Mouse (Mus musculus) embryonic fibroblast, embryonic 13.5 days (primary cell): ENCODE data around the gene Psmb10. TPM values are rescaled to one million over a fixed set of nuclear protein-coding genes. Genes with fewer than 3 reads are reported as not detected.
"Not testable (repeated sequence)": the region's sequence is repeated elsewhere in the genome, so short reads cannot be mapped to it uniquely, and the experiment has no call there.

Experiments
- H3K27ac ChIP-seq: 2 replicates; pipeline ENCODE4 v1.5.1; 2012; ENCODE audit warnings: low read length, control low read depth, inconsistent platforms; ENCODE audit not compliant: insufficient read depth
- H3K4me1 ChIP-seq: 2 replicates; pipeline ENCODE4 v1.6.1; 2011; ENCODE audit warnings: low read length; ENCODE audit not compliant: control insufficient read depth, insufficient read depth
- H3K4me3 ChIP-seq: 2 replicates; pipeline ENCODE4 v1.5.1; 2011; ENCODE audit warnings: mild to moderate bottlenecking, control low read depth, low read length; ENCODE audit not compliant: insufficient read depth
- CTCF ChIP-seq: IDR thresholded peaks from 2 replicates; pipeline ENCODE4 v1.5.1; 2011; ENCODE audit warnings: mild to moderate bottlenecking, control low read depth, low read length, moderate library complexity, borderline replicate concordance; ENCODE audit not compliant: insufficient read depth
- POLR2A ChIP-seq: IDR thresholded peaks from 2 replicates; pipeline ENCODE4 v1.6.1; 2011; ENCODE audit warnings: low read depth, mild to moderate bottlenecking, control low read depth, low read length, moderate library complexity
- polyA plus RNA-seq: library from polyadenylated mRNA; stranded (reverse); fragments of >200 nt; gene quantifications from 2 replicates; pipeline ENCODE4 v1.2.4, GENCODE M21; 2011; ENCODE audit warnings: low read depth; ENCODE audit not compliant: missing spikeins, insufficient read length

Psmb10 gene
- 27.1 and 30.5 TPM in 2 replicates for polyA plus RNA-seq

- Histone ChIP-seq H3K4me3 (peak within 1 kb of the TSS; percentile 64), H3K4me1 (no peaks in the 10 kb centered on the region), H3K27ac (peak within 1 kb of the TSS; percentile 80)
- TF ChIP-seq CTCF: no peak
- TF ChIP-seq POLR2A: no peak
Measured at GRCm38 (mm10) chr8:105938306-105938669, at the start of gene Psmb10. Psmb10 (minus strand) TSS chr8:105938444.

DNA sequence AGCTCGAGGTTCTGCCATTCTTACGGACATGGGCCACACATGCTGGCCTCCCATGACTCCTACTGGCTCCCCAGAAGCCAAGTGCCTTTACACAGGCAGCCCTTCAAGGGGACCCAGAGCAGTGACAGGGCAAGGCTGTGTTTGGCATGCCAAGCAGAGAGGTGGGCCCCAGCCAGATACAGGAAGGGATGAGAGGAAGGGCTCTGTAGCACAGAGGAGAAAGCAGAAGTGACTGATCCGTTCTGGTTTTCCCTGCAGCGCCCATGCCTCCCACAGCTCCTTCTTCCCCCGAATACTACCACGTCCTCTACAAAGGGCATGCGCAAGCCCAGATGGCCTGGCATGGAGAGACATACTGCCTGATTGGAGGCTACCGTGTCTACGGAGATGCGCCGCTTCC lies 45.2 kb upstream of the Psmb10 start:
- not testable (repeated sequence) for H3K27ac ChIP-seq, H3K4me1 ChIP-seq, H3K4me3 ChIP-seq

- no peak overlapping the region for H3K4me3 ChIP-seq
- TF ChIP-seq CTCF (no peak), POLR2A (no peak)
- no peak overlapping the region for H3K27ac ChIP-seq
- H3K4me1 ChIP-seq: no peaks in the 10 kb centered on the region
Measured at GRCm38 (mm10) chr8:105981146-105981545, 42.9 kb upstream of the Psmb10 start.

DNA sequence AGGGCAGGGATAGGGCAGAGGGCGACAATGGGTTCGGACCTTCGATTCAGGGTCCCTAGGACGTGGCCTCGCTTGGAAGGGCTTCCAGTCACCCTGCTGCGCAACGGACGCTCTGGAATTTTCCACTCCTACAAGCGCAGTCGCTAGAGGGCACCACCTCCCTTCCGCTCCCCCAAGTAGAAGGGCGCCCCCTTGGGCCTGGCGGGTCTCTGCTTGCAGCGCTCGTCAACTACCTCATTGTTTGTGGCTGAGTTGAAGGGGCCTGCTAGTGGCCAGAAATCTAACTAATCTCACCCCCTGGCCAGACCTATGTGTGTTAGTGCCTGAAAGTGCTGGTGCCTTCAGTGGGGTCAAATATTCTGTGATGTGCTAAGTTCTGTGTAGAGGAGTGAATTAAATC lies 41.1 kb upstream of the Psmb10 start, which contains the start of gene Dpep3:
Gene Dpep3, minus strand, starts transcription at position 105 of the 400 bp plus-strand sequence.
- Histone ChIP-seq H3K4me1 (no peaks in the 10 kb centered on the region), H3K4me3 (no peak within 1 kb of the TSS), H3K27ac (no peak within 1 kb of the TSS)
- TF ChIP-seq CTCF (no peak), POLR2A (no peak)

DNA sequence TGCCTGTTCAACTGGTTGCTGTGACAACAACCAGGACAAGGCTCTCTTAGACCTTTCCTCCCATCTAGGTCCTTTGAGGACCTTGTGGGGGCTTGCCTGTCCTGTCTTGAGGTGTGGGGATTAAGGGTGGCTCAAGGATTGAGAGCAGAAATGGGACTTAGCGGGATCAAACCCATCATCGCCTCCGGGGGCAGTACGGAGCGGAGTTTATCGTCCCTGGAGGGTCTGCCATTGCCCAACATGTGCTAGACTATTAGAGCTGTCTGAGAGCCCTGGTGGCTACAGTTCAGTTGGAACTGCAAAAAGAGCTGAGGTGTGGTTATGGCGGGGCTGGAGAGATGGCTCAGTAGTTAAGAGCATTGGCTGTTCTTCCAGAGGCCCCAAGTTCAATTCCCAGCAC lies 37.1 kb upstream of the Psmb10 start:
- no peak overlapping the region for H3K27ac ChIP-seq
- H3K4me1 ChIP-seq: no peaks in the 10 kb centered on the region
- TF ChIP-seq POLR2A: no peak
- TF ChIP-seq CTCF: no peak
- no peak overlapping the region for H3K4me3 ChIP-seq

- TF ChIP-seq CTCF: no peak
- TF ChIP-seq POLR2A: no peak
- H3K27ac ChIP-seq: no peak overlapping the region
Measured at GRCm38 (mm10) chr8:105971019-105971720, 32.9 kb upstream of the Psmb10 start.

GRCm38 (mm10) chr8:105969367-105969766 lies 31.1 kb upstream of the Psmb10 start:
- no peak overlapping the region for H3K27ac ChIP-seq
- H3K4me1 ChIP-seq: no peaks in the 10 kb centered on the region; the same call in 1 of the 2 replicates
- TF ChIP-seq POLR2A (no peak), CTCF (no peak)
- H3K4me3 ChIP-seq: no peak overlapping the region

More at GRCm38 (mm10) chr8:105971019-105971720, 32.9 kb upstream of the Psmb10 start:
- Histone ChIP-seq H3K4me1 (no peaks in the 10 kb centered on the region), H3K4me3 (no peak overlapping the region)

- Histone ChIP-seq H3K27ac (no peak overlapping the region), H3K4me1 (peaks cover 3% of the 10 kb centered on the region; the same call in 1 of the 2 replicates), H3K4me3 (peak overlapping the region; percentile 36)
- TF ChIP-seq POLR2A (no peak), CTCF (no peak)
Measured at GRCm38 (mm10) chr8:105966692-105967311, 28.6 kb upstream of the Psmb10 start.

DNA sequence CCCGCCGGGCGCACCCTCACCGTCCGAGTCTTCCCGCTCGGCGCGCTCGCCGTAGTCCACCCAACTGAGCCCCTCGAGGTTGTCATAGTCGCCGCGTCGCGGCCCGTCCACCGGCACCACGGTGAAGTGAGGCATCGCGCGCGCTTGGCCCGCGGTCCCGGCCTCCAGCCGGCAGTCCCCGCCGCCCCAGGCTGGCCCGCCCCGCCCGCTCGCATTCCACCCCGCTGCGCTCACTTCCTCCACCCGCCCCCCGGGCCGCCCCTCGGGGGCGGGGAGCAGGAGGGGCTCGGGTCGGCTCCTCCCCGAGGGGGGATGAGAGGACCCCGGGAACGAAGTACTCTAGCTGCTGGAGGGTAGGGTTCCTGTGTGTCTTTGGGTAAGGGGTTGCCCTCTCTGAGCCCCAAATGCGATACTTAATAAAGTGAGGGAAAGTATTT lies 27.7 kb upstream of the Psmb10 start, which contains the start of gene Slc12a4:
Gene Slc12a4, minus strand, starts transcription at position 193 of the 437 bp plus-strand sequence.
- TF ChIP-seq CTCF (no peak), POLR2A (peak; percentile 87)
- Histone ChIP-seq H3K4me1 (peaks cover 3% of the 10 kb centered on the region; the same call in 1 of the 2 replicates), H3K4me3 (peak within 1 kb of the TSS; percentile 65), H3K27ac (peak within 1 kb of the TSS; percentile 95)
